Mouse (Mus musculus) heart, embryonic 10.5 days (tissue): ENCODE results near the gene Slc17a5. TPM values are rescaled to one million over a fixed set of nuclear protein-coding genes. Genes with fewer than 3 reads are reported as not detected.
"Not testable (repeated sequence)": the region's sequence is repeated elsewhere in the genome, so short reads cannot be mapped to it uniquely, and the experiment has no call there.

Experiments used
- DNase-seq: peaks from one replicate; pipeline ENCODE4 v3.0.0-alpha.2; 2017; ENCODE audit warnings: low spot score
- H3K27ac ChIP-seq: fragments of 300-500 bp; sonication (generic); 2 replicates; pipeline ENCODE4 v1.5.1; 2016; ENCODE audit warnings: mild to moderate bottlenecking
- H3K27me3 ChIP-seq: fragments of 300-500 bp; sonication (generic); 2 replicates; pipeline ENCODE4 v1.6.1; 2016; ENCODE audit warnings: mild to moderate bottlenecking; ENCODE audit not compliant: poor library complexity, insufficient read depth, severe bottlenecking
- H3K36me3 ChIP-seq: fragments of 300-500 bp; sonication (generic); 2 replicates; pipeline ENCODE4 v1.6.1; 2016; ENCODE audit warnings: mild to moderate bottlenecking, moderate library complexity
- H3K4me1 ChIP-seq: fragments of 300-500 bp; sonication (generic); 2 replicates; pipeline ENCODE4 v1.6.1; 2016; ENCODE audit warnings: mild to moderate bottlenecking
- H3K4me3 ChIP-seq: fragments of 300-500 bp; sonication (generic); 2 replicates; pipeline ENCODE4 v1.5.1; 2016; ENCODE audit warnings: mild to moderate bottlenecking, moderate library complexity
- H3K9me3 ChIP-seq: fragments of 300-500 bp; sonication (generic); 2 replicates; pipeline ENCODE4 v1.6.1; 2016; ENCODE audit warnings: mild to moderate bottlenecking, moderate library complexity
- WGBS: fragments of 180-500 bp; shearing (Covaris S2); methylation state at CpG from one replicate; pipeline ENCODE4 v1.1.7; 2016; 5-methylcytosine and 5-hydroxymethylcytosine counted together
- polyA plus RNA-seq: library from polyadenylated mRNA; unstranded; fragments of >200 nt; fragmentation: Nextera tagmentation; extraction: Ambion mirVana; gene quantifications from 2 replicates; pipeline ENCODE4 v1.2.1, GENCODE M21; 2016

The Slc17a5 gene
- polyA plus RNA-seq, 1 experiment from 2014 or later = 7.0 TPM

DNA sequence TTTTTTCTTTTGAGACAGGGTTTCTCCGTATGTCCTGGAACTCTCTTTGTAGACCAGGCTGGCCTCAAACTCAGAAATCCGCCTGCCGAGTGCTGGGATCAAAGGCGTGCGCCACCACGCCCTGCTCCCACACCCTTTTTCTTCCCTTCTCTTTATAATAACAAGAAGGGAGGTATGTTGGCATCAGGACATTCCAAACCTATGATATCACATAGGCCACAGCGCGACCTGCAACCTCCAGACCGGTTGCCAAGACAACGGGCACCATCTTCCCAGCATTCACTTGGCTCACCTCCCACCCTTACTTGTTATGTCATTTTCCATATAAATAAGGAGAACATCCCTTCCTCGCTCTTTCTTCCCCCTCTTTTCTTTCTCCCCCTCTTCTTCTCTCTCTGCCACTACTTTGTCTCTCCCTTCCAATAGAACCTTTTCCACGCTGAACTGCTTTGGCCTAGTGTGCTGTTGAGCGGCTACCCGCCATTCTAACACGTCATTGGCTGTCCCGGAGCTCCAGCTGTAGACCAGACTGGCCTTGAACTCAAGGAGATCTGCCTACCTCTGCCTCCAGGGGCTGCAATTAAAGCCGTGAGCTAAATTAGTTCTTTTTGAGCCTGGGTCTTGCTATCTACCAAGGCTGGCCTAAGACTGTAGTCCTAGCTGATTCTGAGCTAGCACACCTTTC lies 62.2 kb downstream of the Slc17a5 start:
- Histone ChIP-seq H3K9me3 (no peaks in the 10 kb centered on the region), H3K27ac (no peak overlapping the region), H3K36me3 (peaks cover 22% of the 10 kb centered on the region), H3K4me3 (no peak overlapping the region), H3K4me1 (peaks cover 27% of the 10 kb centered on the region), H3K27me3 (no peaks in the 10 kb centered on the region)
- DNase-seq = no peak
- WGBS = 91% methylated on average over 17 of the region's 17 CpGs

GRCm38 (mm10) chr9:78521689-78522088 lies 66.2 kb downstream of the Slc17a5 start:
- Histone ChIP-seq H3K27ac (peak overlapping the region; percentile 92), H3K27me3 (no peaks in the 10 kb centered on the region), H3K4me3 (peak overlapping the region; percentile 74), H3K4me1 (peaks cover 34% of the 10 kb centered on the region), H3K9me3 (no peaks in the 10 kb centered on the region), H3K36me3 (peaks cover 22% of the 10 kb centered on the region)
- 24% methylated on average over 14 of the region's 14 CpGs for WGBS
- DNase-seq = no peak

DNA sequence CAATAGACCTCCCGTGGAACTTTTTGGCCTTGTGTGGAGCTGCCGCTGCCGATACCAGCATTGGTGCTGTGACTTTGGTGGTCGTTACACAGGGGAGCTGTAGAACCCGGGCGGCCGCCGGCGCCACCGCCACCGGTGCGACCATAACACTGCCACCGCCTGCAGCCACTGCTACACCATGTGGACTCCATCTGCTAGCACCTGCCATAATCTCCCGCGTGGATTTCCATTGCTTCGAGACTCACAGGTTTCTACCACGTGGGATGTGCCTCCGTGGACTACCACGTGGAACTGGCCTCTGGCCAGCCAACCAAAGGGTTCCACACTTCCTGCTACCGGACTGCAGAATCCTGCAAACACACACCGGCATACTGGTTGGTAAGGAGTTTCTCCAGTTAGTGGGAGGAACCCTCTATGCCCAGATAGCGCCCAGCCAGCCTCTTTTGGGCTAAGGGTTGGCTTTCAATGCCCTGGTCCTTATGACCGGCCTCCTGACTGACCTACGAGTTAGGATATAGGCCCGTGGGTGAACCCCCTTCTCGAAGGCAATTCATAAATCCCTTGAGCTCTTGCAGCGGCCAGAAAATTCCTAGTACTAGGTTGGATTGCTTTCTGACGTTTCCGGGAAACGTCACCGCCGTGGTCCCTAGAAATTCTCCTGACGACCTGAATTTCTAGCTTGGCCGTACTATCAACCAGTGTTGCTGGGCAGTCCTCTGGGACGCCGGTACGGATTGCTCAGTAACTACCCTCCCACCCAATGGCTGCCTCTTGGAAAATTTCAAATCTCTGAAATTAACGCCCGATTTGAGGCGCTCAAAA lies 66.8 kb downstream of the Slc17a5 start:
- Histone ChIP-seq H3K27ac (peak overlapping the region; percentile 92), H3K4me3 (peak overlapping the region; percentile 74), H3K27me3 (no peaks in the 10 kb centered on the region), H3K36me3 (peaks cover 22% of the 10 kb centered on the region), H3K9me3 (no peaks in the 10 kb centered on the region), H3K4me1 (peaks cover 31% of the 10 kb centered on the region)
- DNase-seq = peak; percentile 89
- 2% methylated on average over 40 of the region's 40 CpGs for WGBS

DNA sequence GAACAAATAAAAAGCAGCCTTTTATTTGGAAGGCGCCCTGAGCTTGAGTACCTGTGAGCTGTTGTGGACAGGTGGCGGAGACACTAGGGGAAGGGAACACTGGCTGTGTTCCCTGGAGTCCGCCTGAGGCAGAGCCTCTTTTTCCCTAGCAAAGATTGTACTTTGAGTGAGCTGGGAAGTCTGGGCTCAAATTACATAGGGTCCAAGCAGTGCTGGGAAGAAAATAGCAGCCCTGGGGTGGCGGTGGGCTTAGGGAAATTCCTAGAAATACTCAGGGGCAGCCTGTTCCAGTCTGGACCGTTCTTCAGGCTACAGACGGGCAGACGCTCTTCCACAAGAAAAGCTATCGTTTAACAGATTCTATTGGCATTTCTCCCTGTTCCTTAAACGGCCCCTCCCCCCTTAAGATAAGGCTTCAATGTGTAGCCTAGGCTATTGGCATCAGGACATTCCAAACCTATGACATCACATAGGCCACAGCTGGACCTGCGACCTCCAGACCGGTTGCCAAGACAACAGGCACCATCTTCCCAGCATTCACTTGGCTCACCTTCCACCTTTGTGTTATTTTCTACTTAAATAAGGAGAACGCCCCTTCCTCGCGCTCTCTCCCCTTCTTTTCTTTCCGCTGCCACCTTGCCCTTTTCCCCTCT lies 67.6 kb downstream of the Slc17a5 start:
- peak overlapping the region; percentile 74 for H3K4me3 ChIP-seq
- H3K9me3 ChIP-seq = no peaks in the 10 kb centered on the region
- H3K4me1 ChIP-seq = peaks cover 29% of the 10 kb centered on the region
- peaks cover 16% of the 10 kb centered on the region for H3K36me3 ChIP-seq
- peak overlapping the region; percentile 92 for H3K27ac ChIP-seq
- DNase-seq = peak; percentile 95
- no peaks in the 10 kb centered on the region for H3K27me3 ChIP-seq
- WGBS = 4% methylated on average over 15 of the region's 15 CpGs

GRCm38 (mm10) chr9:78517237-78517636 lies 70.6 kb downstream of the Slc17a5 start:
- H3K27me3 ChIP-seq, H3K4me3 ChIP-seq, H3K9me3 ChIP-seq, DNase-seq, H3K36me3 ChIP-seq: not testable (repeated sequence)
- H3K4me1 ChIP-seq = peaks cover 45% of the 10 kb centered on the region
- H3K27ac ChIP-seq = peak overlapping the region; percentile 76
- 73% methylated on average over 3 of the region's 3 CpGs for WGBS

DNA sequence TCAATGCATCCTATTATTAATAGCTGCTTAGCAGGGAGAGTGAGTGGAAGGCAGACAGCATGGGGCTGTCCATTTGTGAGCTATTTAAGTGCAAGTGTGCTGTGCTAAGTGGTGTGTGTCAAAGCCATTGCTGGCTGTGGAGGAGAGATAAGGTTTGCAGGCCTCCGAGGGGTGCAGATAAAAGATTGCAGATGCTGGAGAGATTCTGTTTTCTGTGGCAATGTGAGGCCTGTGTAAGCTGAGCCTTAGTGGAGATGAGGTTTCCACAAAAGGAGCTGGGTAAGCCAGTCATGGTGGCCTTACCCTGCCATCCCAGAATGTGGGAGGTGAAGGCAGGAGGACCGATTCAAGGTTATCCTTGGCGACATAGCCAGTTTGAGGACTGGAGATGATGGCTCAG lies 71.7 kb downstream of the Slc17a5 start:
- H3K27ac ChIP-seq = peak overlapping the region; percentile 76
- no peaks in the 10 kb centered on the region; the same call in 1 of the 2 replicates for H3K36me3 ChIP-seq
- no peak overlapping the region for H3K4me3 ChIP-seq
- H3K27me3 ChIP-seq = no peaks in the 10 kb centered on the region
- WGBS = 24% methylated on average over 3 of the region's 3 CpGs
- no peaks in the 10 kb centered on the region for H3K9me3 ChIP-seq
- DNase-seq = peak; percentile 91
- peaks cover 40% of the 10 kb centered on the region for H3K4me1 ChIP-seq

GRCm38 (mm10) chr9:78514681-78515080 lies 73.2 kb downstream of the Slc17a5 start:
- WGBS = 60% methylated on average over 4 of the region's 4 CpGs
- peaks cover 34% of the 10 kb centered on the region for H3K4me1 ChIP-seq
- peak overlapping the region; percentile 42; the same call in 1 of the 2 replicates for H3K27ac ChIP-seq

GRCm38 (mm10) chr9:78513776-78514500 lies 73.9 kb downstream of the Slc17a5 start:
- H3K9me3 ChIP-seq = no peaks in the 10 kb centered on the region
- no peaks in the 10 kb centered on the region for H3K27me3 ChIP-seq
- H3K27ac ChIP-seq = peak overlapping the region; percentile 70
- H3K4me3 ChIP-seq = no peak overlapping the region
- H3K36me3 ChIP-seq = no peaks in the 10 kb centered on the region; the same call in 1 of the 2 replicates
- peaks cover 33% of the 10 kb centered on the region for H3K4me1 ChIP-seq
- WGBS = 40% methylated on average over 6 of the region's 6 CpGs
- DNase-seq = peak; percentile 86

More at GRCm38 (mm10) chr9:78514681-78515080, 73.2 kb downstream of the Slc17a5 start:
- DNase-seq = no peak
- Histone ChIP-seq H3K9me3 (no peaks in the 10 kb centered on the region), H3K27me3 (no peaks in the 10 kb centered on the region), H3K36me3 (no peaks in the 10 kb centered on the region; the same call in 1 of the 2 replicates), H3K4me3 (no peak overlapping the region)

GRCm38 (mm10) chr9:78511705-78512104 lies 76.1 kb downstream of the Slc17a5 start:
- 90% methylated on average over 5 of the region's 5 CpGs for WGBS
- Histone ChIP-seq H3K27me3 (no peaks in the 10 kb centered on the region), H3K36me3 (no peaks in the 10 kb centered on the region; the same call in 1 of the 2 replicates), H3K9me3 (no peaks in the 10 kb centered on the region), H3K27ac (no peak overlapping the region), H3K4me3 (no peak overlapping the region), H3K4me1 (peaks cover 29% of the 10 kb centered on the region)
- no peak for DNase-seq

DNA sequence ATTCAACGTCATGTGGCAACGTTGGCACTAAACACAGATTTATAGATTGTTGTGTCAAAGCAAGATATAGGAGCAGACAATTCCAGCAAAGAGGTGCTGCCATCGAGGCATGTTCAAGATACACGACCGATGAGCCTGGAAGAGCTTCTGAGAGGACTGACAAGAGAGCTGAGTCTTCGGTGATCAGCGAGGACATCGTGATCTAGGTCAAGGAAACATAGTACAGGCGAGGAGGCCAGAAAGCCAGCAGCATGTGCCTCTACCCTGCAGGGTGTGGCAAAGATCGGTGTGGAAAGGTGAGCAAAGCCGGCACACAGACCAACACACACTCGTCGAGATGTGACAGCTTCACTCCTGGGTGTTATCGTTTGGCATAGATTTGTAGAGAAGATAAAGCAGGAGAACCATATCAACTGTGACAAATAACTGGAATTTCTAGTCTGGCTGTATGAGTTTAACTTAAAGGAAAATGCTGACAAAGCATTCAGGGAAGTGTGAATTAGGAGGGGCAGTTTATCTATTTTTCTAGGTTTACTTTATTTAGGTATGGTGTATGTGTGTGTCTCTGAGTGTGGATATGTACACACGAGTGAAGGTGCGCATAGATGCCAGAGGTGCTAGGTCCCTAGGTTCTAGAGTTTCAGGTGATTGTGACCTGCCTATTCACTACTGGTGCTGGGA lies 79.6 kb downstream of the Slc17a5 start:
- H3K4me1 ChIP-seq = peaks cover 39% of the 10 kb centered on the region
- no peaks in the 10 kb centered on the region for H3K27me3 ChIP-seq
- H3K4me3 ChIP-seq = no peak overlapping the region
- no peak overlapping the region for H3K27ac ChIP-seq
- no peak for DNase-seq
- 80% methylated on average over 16 of the region's 16 CpGs for WGBS
- no peaks in the 10 kb centered on the region; the same call in 1 of the 2 replicates for H3K36me3 ChIP-seq
- no peaks in the 10 kb centered on the region for H3K9me3 ChIP-seq

- Histone ChIP-seq H3K27me3 (no peaks in the 10 kb centered on the region), H3K4me1 (peaks cover 40% of the 10 kb centered on the region), H3K9me3 (no peaks in the 10 kb centered on the region), H3K27ac (peak overlapping the region; percentile 83), H3K36me3 (no peaks in the 10 kb centered on the region; the same call in 1 of the 2 replicates), H3K4me3 (peak overlapping the region; percentile 10; the same call in 1 of the 2 replicates)
- WGBS = 23% methylated on average over 7 of the region's 7 CpGs
- DNase-seq = no peak
Measured at GRCm38 (mm10) chr9:78506722-78507077, 81.1 kb downstream of the Slc17a5 start.
